Mouse (Mus musculus): ENCODE measurements around the gene Tgfbi. TPM values are rescaled to one million over a fixed set of nuclear protein-coding genes. Genes with fewer than 3 reads are reported as not detected.

Tgfbi gene
- 1 to 10 TPM; 2.9 to 4.3 TPM for total RNA-seq (2021)

DNA sequence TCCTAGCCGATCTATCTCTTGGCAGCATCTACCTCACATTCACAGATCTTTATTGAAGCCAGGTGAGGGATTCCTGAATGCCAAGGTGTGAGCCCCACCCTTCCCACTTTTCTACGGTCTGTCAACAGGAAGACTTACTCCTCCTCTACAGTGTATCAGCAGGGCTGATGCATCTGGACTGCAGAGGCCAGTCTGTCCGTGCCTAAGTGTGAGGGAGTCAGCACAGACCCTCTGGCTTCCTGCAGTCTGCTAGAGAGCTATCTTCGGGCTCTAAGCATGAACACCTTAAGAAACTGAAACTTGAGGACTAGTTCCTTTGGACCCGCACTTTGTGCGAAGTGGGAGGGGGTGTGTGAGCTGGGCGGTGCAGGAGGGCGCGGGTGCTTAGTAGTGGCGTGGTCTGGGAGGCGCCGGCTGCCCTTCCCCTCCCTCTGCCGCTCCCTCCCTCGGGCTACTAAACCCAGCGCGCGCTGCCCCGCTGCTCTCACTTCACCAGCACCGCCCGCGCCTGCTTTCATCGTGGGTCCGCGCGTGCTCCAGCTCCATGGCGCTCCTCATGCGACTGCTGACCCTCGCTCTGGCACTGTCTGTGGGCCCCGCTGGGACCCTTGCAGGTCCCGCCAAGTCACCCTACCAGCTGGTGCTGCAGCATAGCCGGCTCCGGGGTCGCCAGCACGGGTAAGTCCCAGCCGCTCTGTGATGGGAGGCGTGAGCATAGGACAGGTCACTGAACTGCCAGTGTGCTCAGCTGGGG lies at the start of gene Tgfbi:
TSS of gene Tgfbi (plus strand) at position 421 of the 754 bp plus-strand sequence.
- DNase-seq (ENCODE audit: low spot score in 2 of 2), result no peak
- intact Hi-C loops (cut with DNase I), result no loop called here

DNA sequence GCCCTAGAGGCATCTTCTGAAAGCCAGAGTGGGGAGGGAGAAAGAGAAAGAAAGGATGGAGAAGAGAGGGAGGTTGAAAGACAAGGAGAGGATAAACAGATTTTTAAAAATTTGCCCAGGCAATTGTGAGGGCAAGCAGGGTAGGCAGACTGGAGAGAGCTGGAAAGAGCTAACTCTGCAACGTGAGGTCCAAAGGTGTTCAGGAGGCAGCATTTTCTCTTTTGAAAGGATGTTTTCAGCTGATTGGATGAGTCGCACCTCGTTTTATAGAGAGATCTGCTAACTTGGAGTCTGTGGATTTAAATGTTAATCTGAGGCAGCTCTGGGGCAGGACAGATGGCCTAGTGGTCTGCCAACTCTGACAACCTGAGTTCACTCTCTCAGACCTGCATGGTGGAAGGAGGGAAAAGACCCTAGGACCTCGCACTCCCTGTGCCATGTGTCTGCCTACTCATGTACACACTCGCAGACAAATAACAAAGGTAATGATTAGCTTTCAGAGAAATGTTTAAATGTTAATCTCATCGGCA lies 49.4 kb upstream of the Tgfbi start:
- no peak for DNase-seq (ENCODE audit: low spot score in 2 of 2)
- intact Hi-C loops (cut with DNase I), result loop anchor here (5.0 to 10.0 kb wide), 3 partner anchors 83 to 705 kb away; no protein-coding TSS in a partner anchor

- intact Hi-C loops (cut with DNase I), result no loop called here
- DNase-seq (ENCODE audit: low spot score in 2 of 2), result no peak
Measured at GRCm38 (mm10) chr13:56561129-56561528, 48.2 kb upstream of the Tgfbi start.

- intact Hi-C loops (cut with DNase I), result no loop called here
- DNase-seq (ENCODE audit: low spot score in 2 of 2), result no peak
Measured at GRCm38 (mm10) chr13:56563075-56563474, 46.2 kb upstream of the Tgfbi start.

GRCm38 (mm10) chr13:56566336-56566735 lies 43.0 kb upstream of the Tgfbi start:
- DNase-seq (ENCODE audit: low spot score in 2 of 2), result no peak
- intact Hi-C loops (cut with DNase I), result no loop called here

DNA sequence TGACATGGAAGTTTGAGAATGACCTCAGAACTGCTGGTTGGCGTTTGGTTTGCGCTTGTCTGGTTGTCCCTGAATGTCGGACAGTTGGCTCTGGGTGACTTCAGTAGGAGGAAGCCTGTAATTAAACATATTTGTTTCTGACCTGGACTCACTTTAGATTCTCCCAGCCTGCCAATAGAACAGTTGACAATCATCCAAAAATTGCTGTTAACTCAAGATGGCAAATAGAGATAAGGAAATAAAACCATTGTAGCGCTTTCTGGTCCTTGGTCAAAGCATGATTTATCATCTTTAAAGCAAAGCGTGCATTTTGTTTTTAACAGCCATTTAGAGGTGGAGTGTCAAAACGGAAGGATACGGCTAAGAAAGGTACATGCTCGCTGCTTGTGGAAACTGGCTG lies 37.7 kb upstream of the Tgfbi start:
- intact Hi-C loops (cut with DNase I), result loop anchor here (5.0 kb wide), 1 partner anchor 71 kb away; no protein-coding TSS in a partner anchor
- DNase-seq (ENCODE audit: low spot score in 2 of 2), result no peak

DNA sequence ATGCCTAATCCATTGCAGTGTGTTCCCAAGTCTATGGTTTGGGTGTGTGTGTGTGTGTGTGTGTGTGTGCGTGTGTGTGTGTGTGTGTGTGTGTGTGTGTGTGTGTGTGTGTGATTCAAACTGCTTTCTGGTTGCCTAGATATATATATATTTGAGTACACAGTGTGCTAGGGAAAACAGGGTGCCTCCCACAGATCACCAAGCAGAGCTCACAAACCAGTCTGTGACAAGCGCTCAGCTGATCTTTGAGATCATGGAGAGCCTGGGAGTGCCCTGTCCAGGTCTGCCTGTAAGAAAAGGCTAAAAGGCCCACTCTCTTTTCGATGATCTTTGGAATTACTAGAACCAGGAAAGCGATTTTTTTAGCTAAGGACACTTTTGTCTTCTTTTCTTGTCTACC lies 34.2 kb upstream of the Tgfbi start:
- no peak for DNase-seq (ENCODE audit: low spot score in 2 of 2)
- intact Hi-C loops (cut with DNase I), result no loop called here

DNA sequence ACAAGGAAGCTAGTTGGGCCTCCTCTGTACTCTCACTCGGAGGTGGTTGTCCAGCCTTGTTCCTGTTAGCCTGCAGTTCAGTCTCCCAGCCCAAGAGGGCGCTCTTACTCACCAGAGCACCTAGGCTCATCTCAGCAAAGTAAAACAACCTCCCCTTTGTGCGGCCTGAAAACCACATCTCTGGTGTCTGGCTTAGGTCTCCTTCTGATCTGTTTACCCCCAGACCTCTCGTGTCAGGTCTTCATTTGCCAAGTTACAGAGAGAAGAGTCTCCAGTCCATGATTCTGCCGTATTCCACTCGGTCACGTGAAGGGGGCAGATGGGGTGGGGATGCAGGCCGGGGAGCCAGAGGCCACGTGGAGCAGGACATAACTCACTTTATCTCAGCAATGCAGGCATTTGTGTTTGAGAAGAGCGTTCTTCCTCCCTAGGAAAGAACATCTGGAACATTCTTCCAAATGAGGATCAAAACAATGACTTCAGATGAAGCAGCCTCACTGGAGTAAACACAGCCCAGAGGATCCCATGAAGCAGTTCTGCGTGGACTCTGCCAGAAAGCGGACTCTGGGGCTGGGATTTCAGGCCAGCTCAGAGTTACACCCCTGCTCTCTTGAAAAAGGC lies 33.5 kb upstream of the Tgfbi start:
- intact Hi-C loops (cut with DNase I), result no loop called here
- DNase-seq (ENCODE audit: low spot score in 2 of 2), result peak in 1 of 2 experiments; percentile 64

- intact Hi-C loops (cut with DNase I), result no loop called here
- no peak for DNase-seq (ENCODE audit: low spot score in 2 of 2)
Measured at GRCm38 (mm10) chr13:56578097-56578496, 31.2 kb upstream of the Tgfbi start.

DNA sequence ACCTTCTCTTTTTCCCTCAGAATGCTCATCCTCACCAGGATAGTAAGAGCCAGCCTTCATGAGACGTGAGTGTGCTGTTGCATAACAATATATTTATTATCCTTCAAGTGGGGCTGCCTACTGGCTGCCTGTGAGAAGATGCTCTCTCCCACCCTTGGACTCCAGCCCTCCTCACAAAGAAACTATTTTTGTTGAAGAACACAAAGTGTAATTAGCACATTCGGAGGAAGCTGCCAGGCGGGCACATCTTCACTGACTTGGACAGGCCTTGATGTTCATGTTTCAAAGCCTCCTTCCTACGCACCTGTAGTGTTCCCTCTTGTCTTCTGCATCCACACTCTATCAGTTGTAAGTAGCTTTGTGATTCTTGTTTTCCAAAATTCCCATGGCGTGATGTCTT lies 28.9 kb upstream of the Tgfbi start:
- intact Hi-C loops (cut with DNase I), result no loop called here
- no peak for DNase-seq (ENCODE audit: low spot score in 2 of 2)

DNA sequence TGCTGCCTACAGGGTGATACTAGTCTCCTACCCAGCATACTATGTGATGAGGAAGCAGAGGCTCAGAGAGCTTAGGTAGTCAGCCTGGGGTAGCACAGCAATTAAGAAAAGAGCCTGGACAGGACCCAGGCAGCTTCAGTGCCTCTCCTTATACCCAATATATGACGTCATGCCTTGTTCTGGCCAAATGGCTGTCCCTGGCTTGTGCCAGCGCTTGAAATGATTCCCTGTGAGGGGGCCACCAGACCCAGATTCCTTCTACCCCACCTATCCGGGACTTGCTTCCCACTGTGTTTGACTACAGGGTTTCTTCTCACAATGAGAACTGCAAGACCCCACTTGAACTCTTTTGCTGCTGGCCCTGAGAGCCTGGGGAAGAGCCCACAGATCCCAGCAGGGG lies 27.8 kb upstream of the Tgfbi start:
- DNase-seq (ENCODE audit: low spot score in 2 of 2), result no peak
- intact Hi-C loops (cut with DNase I), result no loop called here

GRCm38 (mm10) chr13:56581961-56582434 lies 27.3 kb upstream of the Tgfbi start:
- no peak for DNase-seq (ENCODE audit: low spot score in 2 of 2)
- intact Hi-C loops (cut with DNase I), result no loop called here

DNA sequence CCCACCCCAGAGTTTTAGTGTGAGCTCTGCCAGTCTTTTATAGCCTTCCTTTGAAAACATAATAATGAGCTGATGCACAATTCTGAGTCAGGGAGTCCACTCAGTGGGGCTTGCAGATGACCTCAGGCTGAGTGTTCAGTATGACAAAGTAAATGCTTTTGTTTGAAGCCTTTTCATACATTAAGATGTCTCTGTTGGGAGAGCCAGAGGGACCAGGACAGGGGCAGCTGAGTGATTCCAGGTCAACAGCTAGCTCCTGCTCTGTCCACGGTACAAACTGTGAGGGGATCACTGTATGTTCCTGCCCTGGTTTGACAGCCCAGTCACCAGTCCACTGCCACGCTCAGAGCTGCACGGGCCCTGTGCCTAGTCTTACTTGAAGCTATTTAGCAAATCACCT lies 26.6 kb upstream of the Tgfbi start:
- intact Hi-C loops (cut with DNase I), result no loop called here
- DNase-seq (ENCODE audit: low spot score in 2 of 2), result no peak

GRCm38 (mm10) chr13:56586046-56586445 lies 23.3 kb upstream of the Tgfbi start:
- intact Hi-C loops (cut with DNase I), result no loop called here

DNA sequence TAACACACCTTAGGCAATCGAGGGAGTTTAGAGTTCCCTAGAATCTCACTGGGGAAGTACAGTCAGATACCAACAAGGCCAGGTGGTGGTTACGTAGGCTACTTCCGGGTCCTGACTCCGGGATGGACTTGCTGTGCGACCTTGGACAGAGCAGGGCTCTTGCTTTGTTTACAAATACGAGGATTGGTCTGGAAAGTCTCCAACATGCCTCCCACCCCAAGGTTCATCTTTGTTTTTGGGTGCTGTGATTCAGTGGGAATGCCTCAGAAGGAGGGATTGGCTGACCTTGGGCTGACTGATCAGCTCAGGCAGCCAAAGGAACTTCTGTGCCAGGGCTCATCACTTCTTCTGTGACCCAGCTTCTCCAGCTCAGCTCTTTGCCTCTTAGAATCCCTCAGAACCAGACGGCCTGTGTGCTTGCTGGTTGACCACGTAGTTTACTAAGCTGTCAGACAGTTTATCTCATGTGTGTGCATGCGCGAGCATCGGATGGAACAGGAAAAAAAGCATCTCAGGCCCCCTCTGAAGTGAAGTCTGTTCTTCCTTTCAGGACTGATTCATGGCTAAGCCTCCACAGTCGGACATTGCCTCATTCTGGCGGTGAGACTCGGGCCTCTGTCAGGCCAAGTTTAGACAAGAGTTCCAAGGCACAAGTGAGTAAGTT lies 20.7 kb upstream of the Tgfbi start:
- no peak for DNase-seq (ENCODE audit: low spot score in 2 of 2)
- intact Hi-C loops (cut with DNase I), result no loop called here

More at GRCm38 (mm10) chr13:56586046-56586445, 23.3 kb upstream of the Tgfbi start:
- DNase-seq (ENCODE audit: low spot score in 2 of 2), result no peak

DNA sequence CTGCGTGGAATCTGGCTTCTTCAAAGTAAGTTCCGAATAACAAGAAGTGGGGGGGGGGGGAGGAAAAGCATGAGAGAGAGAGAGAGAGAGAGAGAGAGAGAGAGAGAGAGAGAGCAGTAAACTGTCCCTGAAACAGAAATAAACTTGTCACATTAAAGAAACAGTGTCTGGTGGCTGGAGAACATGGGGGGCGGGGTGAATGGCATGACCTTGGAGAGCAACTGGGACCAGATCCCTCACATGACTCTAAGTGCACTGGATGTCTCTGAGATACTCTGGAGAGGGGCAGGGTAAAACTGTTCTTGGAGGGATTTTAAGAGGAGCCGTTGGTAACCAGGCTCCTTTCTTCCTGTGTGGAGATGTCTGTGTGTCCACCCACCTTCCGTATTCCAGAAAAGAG lies 19.1 kb upstream of the Tgfbi start:
- intact Hi-C loops (cut with DNase I), result no loop called here

DNA sequence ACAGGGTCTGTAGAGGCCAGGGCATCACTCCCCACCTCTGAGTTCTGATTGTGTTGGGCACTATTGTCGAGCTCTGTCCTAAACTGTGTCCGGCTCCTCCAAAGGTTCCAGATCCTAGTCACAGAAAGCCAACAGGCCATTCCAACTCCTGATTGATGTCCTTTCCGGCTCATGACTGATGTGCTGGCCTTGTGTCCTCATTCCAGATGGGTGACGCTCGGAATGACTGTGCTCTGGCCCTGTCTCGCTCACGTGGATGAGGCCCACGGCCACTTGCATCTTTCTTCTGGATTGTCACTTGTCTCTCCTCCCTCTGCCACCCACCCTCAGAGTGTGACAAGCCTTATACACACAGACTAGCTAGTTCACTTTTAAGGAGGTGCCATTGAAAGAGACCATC lies 18.1 kb upstream of the Tgfbi start:
- intact Hi-C loops (cut with DNase I), result no loop called here
- DNase-seq (ENCODE audit: low spot score in 2 of 2), result no peak

More for the DNA sequence above, 19.1 kb upstream of the Tgfbi start:
- no peak for DNase-seq (ENCODE audit: low spot score in 2 of 2)

GRCm38 (mm10) chr13:56591939-56592338 lies 17.4 kb upstream of the Tgfbi start:
- intact Hi-C loops (cut with DNase I), result no loop called here
- DNase-seq (ENCODE audit: low spot score in 2 of 2), result no peak

DNA sequence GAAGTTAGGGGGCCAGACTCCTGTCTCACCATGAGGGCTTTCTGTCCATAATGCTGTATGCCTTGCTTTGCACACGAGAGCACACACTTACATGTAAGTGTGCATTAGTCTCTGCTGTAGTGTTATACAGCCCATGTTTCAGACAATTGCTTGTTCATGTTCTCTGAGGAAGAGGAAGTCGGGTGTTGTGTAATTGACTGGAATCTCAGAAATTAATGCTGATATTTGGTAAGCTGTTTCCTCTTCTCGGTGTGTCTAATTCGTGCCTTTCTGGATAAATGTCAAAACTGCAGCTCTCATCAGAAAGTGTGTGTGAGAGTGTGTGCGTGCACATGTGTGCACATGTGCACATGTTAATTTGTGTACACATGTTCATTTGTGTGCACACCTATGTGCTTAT lies 16.1 kb upstream of the Tgfbi start:
- DNase-seq (ENCODE audit: low spot score in 2 of 2), result no peak
- intact Hi-C loops (cut with DNase I), result no loop called here

GRCm38 (mm10) chr13:56593961-56594391 lies 15.3 kb upstream of the Tgfbi start:
- intact Hi-C loops (cut with DNase I), result no loop called here
- peak in 1 of 2 experiments; percentile 38 for DNase-seq (ENCODE audit: low spot score in 2 of 2)

Measured in left cerebral cortex, postnatal 36 days (tissue).